Mouse (Mus musculus): ENCODE results near the gene Rptor.

Gene Rptor

GRCm38 (mm10) chr11:119603527-119603905, 811 bp downstream of the Rptor start:
- DNase-seq (ENCODE audit: low read depth, low spot score): no peak

GRCm38 (mm10) chr11:119607464-119607863, 4.8 kb downstream of the Rptor start:
- DNase-seq (ENCODE audit: low read depth, low spot score): no peak

- DNase-seq (ENCODE audit: low read depth, low spot score): no peak
Measured at GRCm38 (mm10) chr11:119611496-119611895, 8.8 kb downstream of the Rptor start.

- no peak for DNase-seq (ENCODE audit: low read depth, low spot score)
Measured at GRCm38 (mm10) chr11:119612179-119612578, 9.5 kb downstream of the Rptor start.

- no peak for DNase-seq (ENCODE audit: low read depth, low spot score)
Measured at GRCm38 (mm10) chr11:119615087-119615486, 12.4 kb downstream of the Rptor start.

- no peak for DNase-seq (ENCODE audit: low read depth, low spot score)
Measured at GRCm38 (mm10) chr11:119618763-119619162, 16.1 kb downstream of the Rptor start.

- no peak for DNase-seq (ENCODE audit: low read depth, low spot score)
Measured at GRCm38 (mm10) chr11:119621266-119621665, 18.6 kb downstream of the Rptor start.

- no peak for DNase-seq (ENCODE audit: low read depth, low spot score)
Measured at GRCm38 (mm10) chr11:119623800-119624199, 21.1 kb downstream of the Rptor start.

GRCm38 (mm10) chr11:119624401-119624800, 21.7 kb downstream of the Rptor start:
- no peak for DNase-seq (ENCODE audit: low read depth, low spot score)

GRCm38 (mm10) chr11:119624955-119625354, 22.2 kb downstream of the Rptor start:
- no peak for DNase-seq (ENCODE audit: low read depth, low spot score)

- DNase-seq (ENCODE audit: low read depth, low spot score): no peak
Measured at GRCm38 (mm10) chr11:119625476-119625875, 22.8 kb downstream of the Rptor start.

GRCm38 (mm10) chr11:119625943-119626342, 23.2 kb downstream of the Rptor start:
- no peak for DNase-seq (ENCODE audit: low read depth, low spot score)

- no peak for DNase-seq (ENCODE audit: low read depth, low spot score)
Measured at GRCm38 (mm10) chr11:119627243-119627642, 24.5 kb downstream of the Rptor start.

- DNase-seq (ENCODE audit: low read depth, low spot score): no peak
Measured at GRCm38 (mm10) chr11:119629072-119629471, 26.4 kb downstream of the Rptor start.

- no peak for DNase-seq (ENCODE audit: low read depth, low spot score)
Measured at GRCm38 (mm10) chr11:119630329-119630728, 27.6 kb downstream of the Rptor start.

- DNase-seq (ENCODE audit: low read depth, low spot score): no peak
Measured at GRCm38 (mm10) chr11:119631222-119631870, 28.6 kb downstream of the Rptor start.

GRCm38 (mm10) chr11:119636371-119636883, 33.7 kb downstream of the Rptor start:
- DNase-seq (ENCODE audit: low read depth, low spot score): no peak

- no peak for DNase-seq (ENCODE audit: low read depth, low spot score)
Measured at GRCm38 (mm10) chr11:119637519-119637918, 34.8 kb downstream of the Rptor start.

GRCm38 (mm10) chr11:119640491-119640890, 37.8 kb downstream of the Rptor start:
- no peak for DNase-seq (ENCODE audit: low read depth, low spot score)

GRCm38 (mm10) chr11:119641831-119642381, 39.2 kb downstream of the Rptor start:
- no peak for DNase-seq (ENCODE audit: low read depth, low spot score)

GRCm38 (mm10) chr11:119643347-119643746, 40.6 kb downstream of the Rptor start:
- DNase-seq (ENCODE audit: low read depth, low spot score): no peak

GRCm38 (mm10) chr11:119644140-119644539, 41.4 kb downstream of the Rptor start:
- DNase-seq (ENCODE audit: low read depth, low spot score): no peak

- no peak for DNase-seq (ENCODE audit: low read depth, low spot score)
Measured at GRCm38 (mm10) chr11:119644612-119645379, 42.1 kb downstream of the Rptor start.
